Mouse (Mus musculus) embryo, embryonic 11 days (tissue): ENCODE results near the gene Slc43a2.

Source experiments
- DNase-seq: peaks from one replicate; pipeline ENCODE4 v3.0.0-alpha.2; 2015

Gene Slc43a2

GRCm38 (mm10) chr11:75531469-75532242, at the start of gene Slc43a2:
TSS of gene Slc43a2 (plus strand) at chr11:75531694.
- DNase-seq, result peak; percentile 99

DNA sequence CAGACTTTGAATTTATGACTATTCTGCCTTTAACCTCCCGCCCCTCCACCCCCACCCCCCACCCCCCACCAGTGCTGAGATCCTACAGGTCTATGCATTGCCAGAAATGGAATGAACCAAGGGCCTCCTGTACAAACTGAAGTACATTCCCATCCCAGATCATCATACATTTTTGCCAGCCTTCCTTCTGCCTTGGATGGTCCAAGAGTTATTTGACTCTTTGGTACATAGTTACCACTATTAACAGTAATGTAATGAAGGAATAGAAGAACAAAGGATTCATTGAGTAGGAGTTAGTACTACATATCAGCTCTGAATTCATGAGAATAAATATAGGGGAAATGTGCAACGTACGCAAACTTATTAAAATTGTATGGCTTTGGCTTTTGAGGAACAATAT, 45.3 kb upstream of the Slc43a2 start:
- no peak for DNase-seq

GRCm38 (mm10) chr11:75486601-75487285, 44.8 kb upstream of the Slc43a2 start, which contains the start of gene Prpf8:
TSS of gene Prpf8 (plus strand) at chr11:75486816.
- DNase-seq, result peak; percentile 98

GRCm38 (mm10) chr11:75487496-75487895, 44.0 kb upstream of the Slc43a2 start:
- no peak for DNase-seq

DNA sequence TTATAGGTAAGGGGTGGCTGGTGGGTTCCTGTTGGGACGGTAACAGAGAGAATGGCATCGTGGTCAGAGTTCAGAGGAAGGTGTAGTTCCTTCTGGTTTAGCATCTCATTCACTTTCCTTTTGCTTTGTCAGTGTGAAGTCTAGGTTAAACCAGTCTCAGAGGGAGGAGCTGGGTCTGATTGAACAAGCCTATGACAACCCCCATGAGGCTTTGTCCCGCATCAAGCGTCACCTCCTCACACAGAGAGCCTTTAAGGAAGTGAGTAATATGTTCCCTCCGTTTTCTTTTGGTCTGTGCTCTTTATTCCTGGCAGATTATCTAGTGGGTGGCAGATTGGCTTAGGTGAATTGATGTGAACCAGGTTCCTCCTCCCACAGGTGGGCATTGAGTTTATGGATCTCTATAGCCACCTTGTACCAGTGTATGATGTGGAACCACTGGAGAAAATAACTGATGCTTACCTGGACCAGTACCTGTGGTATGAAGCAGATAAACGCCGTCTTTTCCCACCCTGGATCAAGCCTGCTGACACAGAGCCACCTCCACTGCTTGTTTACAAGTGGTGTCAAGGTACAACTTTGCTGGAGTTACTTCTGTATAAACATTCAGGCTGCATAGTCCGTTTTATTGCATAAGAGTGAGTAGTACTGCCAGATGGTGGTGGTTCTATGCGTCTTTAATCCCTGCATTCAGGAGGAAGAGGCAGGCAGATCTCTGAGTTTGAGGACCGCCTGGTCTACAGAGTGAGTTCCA, 37.0 kb upstream of the Slc43a2 start:
- no peak for DNase-seq

DNA sequence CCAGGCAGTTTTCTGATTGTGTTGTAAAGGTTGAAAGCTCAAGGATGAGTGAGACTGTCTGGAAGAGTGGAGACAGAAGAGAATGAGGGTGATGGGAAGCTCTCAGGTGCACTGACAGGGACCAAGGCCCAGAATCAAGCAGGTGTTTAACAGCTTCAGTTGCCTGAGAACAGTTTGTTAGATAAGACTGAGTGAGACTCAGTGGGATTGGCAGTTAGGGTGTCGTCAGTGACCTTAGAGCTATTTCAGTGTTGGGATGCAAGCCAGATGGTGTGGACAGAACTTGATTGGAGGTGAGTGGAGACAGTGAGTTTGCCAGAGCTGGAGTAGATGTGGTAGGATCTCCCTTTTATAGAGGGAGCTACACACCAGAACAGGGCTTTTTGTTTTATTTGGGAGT, 33.4 kb upstream of the Slc43a2 start:
- no peak for DNase-seq

- no peak for DNase-seq
Measured at GRCm38 (mm10) chr11:75508162-75508561, 23.3 kb upstream of the Slc43a2 start.

DNA sequence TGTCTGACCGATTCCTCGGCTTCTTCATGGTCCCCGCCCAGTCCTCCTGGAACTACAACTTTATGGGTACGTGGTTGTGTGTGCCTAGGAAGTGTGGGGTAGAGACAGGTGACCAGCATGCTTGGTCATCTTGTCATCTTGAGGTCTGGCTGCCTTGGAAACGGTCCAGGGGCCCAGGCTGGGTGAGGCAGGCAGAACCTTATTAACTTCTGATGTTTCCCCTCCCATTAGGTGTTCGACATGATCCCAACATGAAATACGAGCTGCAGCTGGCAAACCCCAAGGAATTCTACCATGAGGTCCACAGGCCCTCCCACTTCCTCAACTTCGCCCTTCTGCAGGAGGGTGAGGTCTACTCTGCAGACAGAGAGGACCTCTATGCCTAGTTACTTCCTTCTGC, 22.6 kb upstream of the Slc43a2 start:
- peak; percentile 14 for DNase-seq

- DNase-seq, result peak; percentile 79
Measured at GRCm38 (mm10) chr11:75509741-75510626, 21.5 kb upstream of the Slc43a2 start, which contains the start of gene Rilp. TSS of gene Rilp (plus strand) at chr11:75510094.

DNA sequence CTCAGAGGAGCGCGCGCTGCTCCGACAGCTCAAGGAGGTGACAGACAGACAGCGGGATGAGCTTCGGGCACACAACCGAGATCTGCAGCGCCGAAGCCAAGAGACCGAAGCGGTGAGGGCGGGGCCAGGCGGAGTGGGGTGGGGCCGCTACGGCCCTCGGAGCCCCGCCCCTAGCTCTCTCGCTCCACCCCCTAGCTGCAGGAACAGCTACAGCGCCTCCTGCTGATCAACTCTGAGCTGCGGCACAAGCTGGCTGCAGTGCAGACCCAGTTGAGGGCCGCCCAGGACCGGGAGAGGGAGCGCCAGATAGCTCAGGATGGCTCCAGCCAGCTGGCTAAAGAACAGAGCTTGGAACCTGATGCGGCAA, 20.9 kb upstream of the Slc43a2 start:
- DNase-seq, result peak; percentile 94

DNA sequence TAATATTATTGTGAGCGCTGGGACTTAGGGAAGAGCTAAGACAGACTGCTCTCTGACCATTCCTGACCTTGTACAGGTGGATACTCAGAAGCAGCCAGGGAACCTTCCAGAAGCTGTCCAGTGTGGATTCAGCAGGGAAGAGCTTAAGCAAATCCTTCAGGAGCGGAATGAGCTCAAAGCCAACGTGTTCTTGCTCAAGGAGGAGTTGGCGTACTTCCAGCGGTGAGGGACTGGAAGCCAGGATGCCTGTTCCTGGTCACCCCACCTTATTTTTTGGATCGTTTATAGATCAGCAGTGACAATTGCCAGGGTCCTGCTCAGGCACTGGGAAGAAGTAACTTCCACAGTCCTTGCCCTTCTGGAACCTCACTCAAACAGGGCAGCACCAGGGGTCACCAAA, 20.3 kb upstream of the Slc43a2 start:
- DNase-seq, result no peak

DNA sequence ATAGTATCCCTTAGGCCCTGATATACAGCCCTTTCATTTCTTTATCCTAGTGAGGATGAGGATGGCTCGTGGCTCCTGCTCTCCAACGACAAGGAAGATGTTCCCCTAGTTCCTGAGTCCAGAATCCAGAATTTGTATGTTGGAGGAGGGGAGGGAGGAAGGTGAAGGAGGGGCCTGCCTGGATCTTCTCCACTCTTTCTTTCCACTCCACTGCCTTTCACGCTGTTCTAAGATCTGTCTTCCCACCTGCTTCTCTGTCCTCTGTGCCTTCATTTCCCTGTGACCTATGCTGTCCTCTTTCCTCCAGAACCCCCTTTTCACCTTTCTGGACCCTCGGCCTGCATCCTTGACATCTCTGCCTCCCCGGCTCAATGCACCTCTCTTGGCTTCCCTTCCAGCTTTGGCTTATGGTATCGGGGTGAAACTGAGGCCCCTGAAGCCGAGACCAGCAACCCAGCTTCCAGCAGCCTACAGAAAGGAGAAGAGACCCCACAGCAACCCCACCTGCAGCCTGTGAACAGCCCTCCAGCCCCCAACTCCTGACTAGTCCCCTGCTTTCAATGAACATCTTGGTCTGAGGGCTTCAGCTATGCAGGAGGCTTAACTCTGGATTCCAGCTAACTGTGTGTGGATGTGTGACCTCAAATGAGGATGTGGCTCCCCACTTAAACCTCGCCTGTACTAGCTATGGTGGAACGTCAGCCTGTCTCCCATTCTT, 19.0 kb upstream of the Slc43a2 start:
- DNase-seq, result no peak

GRCm38 (mm10) chr11:75513336-75513735, 18.2 kb upstream of the Slc43a2 start, which contains the start of gene Scarf1:
TSS of gene Scarf1 (plus strand) at chr11:75513540.
- no peak for DNase-seq

DNA sequence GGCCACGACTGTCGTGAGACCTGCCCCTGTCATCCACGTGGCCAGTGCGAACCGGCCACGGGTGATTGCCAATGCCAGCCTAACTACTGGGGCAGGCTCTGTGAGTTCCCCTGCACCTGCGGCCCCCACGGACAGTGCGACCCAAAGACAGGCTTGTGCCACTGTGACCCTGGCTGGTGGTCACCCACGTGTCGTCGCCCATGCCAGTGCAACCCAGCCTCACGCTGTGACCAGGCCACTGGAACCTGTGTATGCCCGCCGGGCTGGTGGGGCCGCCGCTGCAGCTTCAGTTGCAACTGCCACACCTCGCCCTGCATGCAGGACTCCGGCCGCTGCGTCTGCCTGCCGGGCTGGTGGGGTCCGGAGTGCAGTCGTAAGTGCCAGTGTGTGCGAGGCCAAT, 16.3 kb upstream of the Slc43a2 start:
- DNase-seq, result no peak

- no peak for DNase-seq
Measured at GRCm38 (mm10) chr11:75519834-75520633, 11.5 kb upstream of the Slc43a2 start.

GRCm38 (mm10) chr11:75521609-75522008, 9.9 kb upstream of the Slc43a2 start:
- DNase-seq, result no peak

GRCm38 (mm10) chr11:75522793-75523192, 8.7 kb upstream of the Slc43a2 start:
- no peak for DNase-seq

DNA sequence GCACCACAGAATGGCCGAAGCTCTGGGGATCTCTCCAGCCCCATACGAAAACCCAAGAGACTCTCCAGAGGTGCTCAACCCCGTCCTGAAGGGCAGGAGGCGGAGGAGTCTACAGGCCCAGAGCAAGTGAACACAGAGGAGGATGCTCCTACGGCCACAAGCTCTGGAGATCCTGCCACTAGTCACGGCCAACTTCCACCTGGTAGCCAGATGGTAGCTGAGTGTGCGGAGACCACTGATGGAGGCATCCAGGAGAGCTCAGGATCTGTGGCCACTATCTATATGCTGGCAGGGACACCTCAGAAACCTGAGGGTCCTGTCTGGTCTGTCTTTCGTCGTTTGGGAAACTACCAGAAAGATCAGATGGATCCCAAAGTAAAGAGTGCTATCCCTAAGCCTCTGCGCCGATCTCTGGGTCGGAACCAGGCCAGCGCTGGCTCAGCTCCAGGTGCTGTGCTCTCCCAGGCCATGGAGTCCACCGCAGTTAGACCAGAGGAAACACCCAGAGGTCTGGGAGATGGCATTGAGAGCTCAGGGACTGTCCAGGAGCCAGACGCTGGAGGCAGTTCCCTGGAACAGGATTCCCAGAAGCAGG, 5.9 kb upstream of the Slc43a2 start:
- DNase-seq, result no peak

DNA sequence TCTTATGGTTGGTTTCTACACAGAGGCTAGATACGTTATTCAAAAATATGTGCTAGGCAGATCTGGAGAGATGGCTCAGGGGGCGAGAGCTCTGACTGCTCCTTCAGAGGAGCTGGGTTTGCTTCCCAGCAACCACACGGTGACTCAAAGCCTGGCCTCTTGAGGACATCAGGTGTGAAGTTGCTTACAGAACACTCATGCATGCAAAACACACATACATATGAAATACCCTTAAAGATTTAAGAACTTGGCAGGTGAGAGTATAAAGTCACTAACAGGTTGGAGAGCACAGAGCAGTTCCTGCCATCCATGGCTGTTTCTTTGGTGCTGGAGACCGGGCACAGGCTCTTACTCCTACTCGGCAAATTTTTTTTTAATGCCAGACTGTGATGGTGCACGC, 4.6 kb upstream of the Slc43a2 start:
- DNase-seq, result no peak

DNA sequence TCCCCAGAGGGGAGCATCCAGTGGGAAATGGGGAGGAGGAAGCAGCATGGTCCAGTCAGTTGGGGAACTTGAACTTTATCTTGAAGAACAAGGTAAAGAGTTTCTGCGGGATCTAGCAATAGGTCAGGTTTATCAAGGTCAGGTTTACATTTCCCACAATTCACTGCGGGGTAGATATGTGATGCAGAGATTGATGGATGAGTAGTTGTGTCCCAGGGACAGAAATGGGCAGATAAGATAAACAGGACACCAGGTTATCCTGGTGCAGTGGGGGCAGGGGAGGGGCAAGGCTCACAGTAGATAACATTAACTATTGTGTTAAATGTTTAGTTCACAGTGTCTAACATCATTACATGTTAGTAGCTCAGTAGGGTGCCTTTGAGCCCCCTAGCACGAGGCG, 1.7 kb upstream of the Slc43a2 start:
- DNase-seq, result no peak

DNA sequence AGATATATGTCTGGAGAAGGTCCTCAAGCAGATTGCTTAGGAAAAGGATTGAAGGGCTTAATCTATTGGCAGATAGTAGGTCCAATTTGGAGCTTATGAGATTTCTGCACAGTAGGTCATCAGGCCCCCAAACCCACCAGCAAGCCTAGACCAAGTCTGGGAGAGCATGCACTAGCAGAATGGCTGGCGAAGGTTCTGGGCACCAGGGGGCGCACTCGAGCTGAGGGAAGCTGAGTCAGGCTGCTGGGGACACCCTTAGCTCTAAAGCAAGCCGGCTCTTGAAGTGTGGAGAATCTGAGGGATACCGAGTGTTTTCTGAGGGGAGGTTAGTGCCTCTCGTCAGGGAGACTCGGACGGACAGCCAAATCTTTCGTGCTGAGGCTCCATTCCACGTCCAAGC, 1.2 kb upstream of the Slc43a2 start:
- DNase-seq, result peak; percentile 93
